Mouse (Mus musculus): ENCODE data around the gene Eef2k.

- TF ChIP-seq CTCF (IDR thresholded peaks at IDR 0.05; ENCODE audit: control insufficient read depth, insufficient read depth, insufficient read length) (no peak), MAX (IDR thresholded peaks at IDR 0.05) (no peak), MYOD1 (IDR thresholded peaks at IDR 0.05; ENCODE audit: control insufficient read depth, insufficient read length, low read depth) (no peak), USF1 (IDR thresholded peaks at IDR 0.05; ENCODE audit: low read depth) (peak; percentile 93), CEBPB (IDR thresholded peaks at IDR 0.05; ENCODE audit: low read depth) (no peak), MYOG (IDR thresholded peaks at IDR 0.05; ENCODE audit: control insufficient read depth, extremely low read depth, insufficient read length) (no peak), FOSL1 (IDR thresholded peaks at IDR 0.05; ENCODE audit: insufficient read depth, low read length, poor library complexity, severe bottlenecking) (no peak)
Measured at GRCm38 (mm10) chr7:120834863-120835372, 7.7 kb upstream of the Eef2k start.
